Mouse (Mus musculus): ENCODE measurements at regions not wholly inside any gene's neighbourhood (a gene's known extent, or its start where the extent isn't known, plus 50 kb on each side); places are given as distances from the start of the nearest gene placed in this dataset.

GRCm38 (mm10) chr1:169416701-169417100 is 114.6 kb downstream of the Nuf2 start:
- TF ChIP-seq CTCF (conservative IDR thresholded peaks at IDR 0.05; ENCODE audit: insufficient read depth, insufficient read length, low read depth, low read length) = no peak
- TF ChIP-seq POLR2A (IDR thresholded peaks at IDR 0.05; ENCODE audit: low read depth, low read length) = no peak

Measured in kidney, adult 2 months (tissue).